In the genomic region with DNA sequence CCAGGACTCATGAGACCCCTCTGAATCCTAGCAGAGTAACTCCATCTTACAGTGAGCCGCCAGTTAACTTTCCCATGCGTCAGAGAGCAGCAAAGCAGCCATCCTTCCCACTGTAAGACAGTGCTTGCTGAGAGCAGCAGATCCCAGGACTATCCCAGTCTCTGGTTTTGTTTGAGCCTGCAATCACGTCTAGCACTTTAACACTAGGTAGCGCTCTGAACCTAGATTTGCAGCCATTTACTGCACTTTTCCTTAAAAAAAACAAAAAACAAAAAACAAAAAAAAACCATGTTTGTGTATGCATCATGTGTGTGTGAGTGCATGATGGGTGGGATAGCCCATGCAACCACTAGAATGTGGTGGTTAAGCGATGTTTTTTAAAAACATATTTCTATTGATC, we compare ENCODE assay signal across 13 mouse cellular contexts. TPM values are rescaled to one million over a fixed set of nuclear protein-coding genes. Genes with fewer than 3 reads are reported as not detected.
DNase-seq lines count a peak whose midpoint lies in the region; TF ChIP-seq lines count a peak whose summit lies in the region.
"Had no signal": no experiment of that assay in that cellular context is flagged by ENCODE, and none has a peak within 500 bp of the region (broad histone marks: within the 10 kb centered on the region; RNA-seq: fewer than 3 reads in every experiment).

No protein-coding gene starts in this region.

- intact Hi-C loops in heart, postnatal 25 days (cut with DNase I) = no loop called here
- intact Hi-C loops in gastrocnemius, postnatal 14 days (cut with DNase I; ENCODE audit: low total_unique reads) = loop anchor here (5.0 kb wide), 1 partner anchor 37 kb away; no protein-coding TSS in a partner anchor

- no peak overlapping the region for H3K27ac ChIP-seq in liver, adult 2 months (replicated peaks; ENCODE audit: insufficient read depth, low read depth, low read length)
- H3K27ac ChIP-seq: embryonic facial prominence, embryonic 15.5 days; hindbrain, embryonic 15.5 days; liver, embryonic 15.5 days had no signal

- WGBS in liver, adult 2 months = 42% methylated on average over 5 of the region's 5 CpGs

- no peaks in the 10 kb centered on the region for H3K36me3 ChIP-seq in liver, adult 2 months (ENCODE audit: control insufficient read depth, insufficient read depth, low read length)
- H3K36me3 ChIP-seq: embryonic facial prominence, embryonic 15.5 days; hindbrain, embryonic 15.5 days; liver, embryonic 15.5 days had no signal

- no peak overlapping the region for H3K9ac ChIP-seq in liver, adult 2 months (ENCODE audit: low read depth, low read length)
- H3K9ac ChIP-seq: embryonic facial prominence, embryonic 15.5 days; hindbrain, embryonic 15.5 days; liver, embryonic 15.5 days had no signal

- H3K27me3 ChIP-seq in liver, adult 2 months (ENCODE audit: control insufficient read depth, insufficient read depth, low read length) = no peaks in the 10 kb centered on the region
- H3K27me3 ChIP-seq: embryonic facial prominence, embryonic 15.5 days; hindbrain, embryonic 15.5 days; liver, embryonic 15.5 days had no signal

- TF ChIP-seq CTCF in liver, adult 2 months (IDR thresholded peaks at IDR 0.05; ENCODE audit: low read depth, low read length) = peak; percentile 24

- H3K4me1 ChIP-seq in liver, adult 2 months (ENCODE audit: control insufficient read depth, insufficient read depth, low read length) = peaks cover 7% of the 10 kb centered on the region

- no peak for TF ChIP-seq POLR2A in liver, adult 2 months (IDR thresholded peaks at IDR 0.05; ENCODE audit: extremely low read depth, insufficient read depth, low read length)

- peak; percentile 21 for DNase-seq in heart, adult 8-10 months (ENCODE audit: low spot score)
- no peak for DNase-seq in heart, postnatal 25 days (ENCODE audit: low spot score)
- DNase-seq in liver, adult 2 months (ENCODE audit: extremely low read depth, low read depth, low spot score) = peak; percentile 39
- DNase-seq in liver = no peak
- DNase-seq in ES-CJ7 (ENCODE audit: low read depth, low spot score) = peak; percentile 72
- DNase-seq in embryo, embryonic 10.5 days (ENCODE audit: low spot score) = peak; percentile 39
- no peak for DNase-seq in gastrocnemius, postnatal 25 days
- no peak for DNase-seq in gastrocnemius, postnatal 14 days
- DNase-seq: layer of hippocampus, adult 9-11 months; thymus, postnatal 14 days had no signal

- H3K4me3 ChIP-seq in liver, adult 2 months (ENCODE audit: insufficient read depth, low read depth, low read length) = no peak overlapping the region
- H3K4me3 ChIP-seq: embryonic facial prominence, embryonic 15.5 days; hindbrain, embryonic 15.5 days; liver, embryonic 15.5 days had no signal

- no peaks in the 10 kb centered on the region for H3K79me2 ChIP-seq in liver, adult 2 months (ENCODE audit: control insufficient read depth, insufficient read depth, low read length)

RNA-seq across cellular contexts. Expression of gene Tmem216, which starts 4.1 kb away (rescaled TPM):
- total RNA-seq in heart, adult 8-10 months (2022) = 1 to 10 TPM; 4.1 to 8.3 (median 5.7) TPM
- 1 to 10 TPM; 4.1 to 4.6 TPM for total RNA-seq in heart, postnatal 25 days (2021)
- 3.7 and 5.3 TPM in 2 replicates for total RNA-seq in liver, adult 2 months (2014; rRNA removed)
- polyA plus RNA-seq in liver, adult 2 months (2012; rRNA removed) = 10.4 and 11.3 TPM in 2 replicates
- 1 to 10 TPM; 1.9 to 2.2 TPM for total RNA-seq in gastrocnemius, postnatal 25 days (2021)
- total RNA-seq in gastrocnemius, postnatal 14 days (2021) = 1 to 10 TPM; 1.3 to 1.8 TPM

RNA-seq across cellular contexts. Expression of gene Cyb561a3, which starts 16.9 kb away (rescaled TPM):
- 10 to 100 TPM; 11.1 to 12.9 (median 12.0) TPM for total RNA-seq in heart, adult 8-10 months (2022)
- total RNA-seq in heart, postnatal 25 days (2021) = 1 to 10 TPM; 9.5 to 10.0 TPM
- 8.9 and 13.8 TPM in 2 replicates for total RNA-seq in liver, adult 2 months (2014; rRNA removed)
- 29.7 and 32.5 TPM in 2 replicates for polyA plus RNA-seq in liver, adult 2 months (2012; rRNA removed)
- 1 to 10 TPM; 4.5 to 6.2 TPM for total RNA-seq in gastrocnemius, postnatal 25 days (2021)
- total RNA-seq in gastrocnemius, postnatal 14 days (2021) = 1 to 10 TPM; 3.8 to 4.1 TPM

RNA-seq across cellular contexts. Expression of gene Tmem138, which starts 17.1 kb away (rescaled TPM):
- total RNA-seq in heart, adult 8-10 months (2022) = 1 to 10 TPM; 1.6 to 4.0 (median 2.3) TPM
- 1 to 10 TPM; 2.9 to 3.0 TPM for total RNA-seq in heart, postnatal 25 days (2021)
- 1.5 and 1.7 TPM in 2 replicates for total RNA-seq in liver, adult 2 months (2014; rRNA removed)
- 2.8 and 3.3 TPM in 2 replicates for polyA plus RNA-seq in liver, adult 2 months (2012; rRNA removed)
- 1 to 10 TPM; 1.3 to 1.4 TPM for total RNA-seq in gastrocnemius, postnatal 25 days (2021)
- total RNA-seq in gastrocnemius, postnatal 14 days (2021) = 1 to 10 TPM; 1.3 to 2.0 TPM

RNA-seq across cellular contexts. Expression of gene Sdhaf2, which starts 34.2 kb away (rescaled TPM):
- 10 to 100 TPM; 70.8 to 93.2 (median 82.9) TPM for total RNA-seq in heart, adult 8-10 months (2022)
- total RNA-seq in heart, postnatal 25 days (2021) = 10 to 100 TPM; 71.6 to 72.2 TPM
- 23.3 and 29.6 TPM in 2 replicates for total RNA-seq in liver, adult 2 months (2014; rRNA removed)
- polyA plus RNA-seq in liver, adult 2 months (2012; rRNA removed) = 14.2 and 15.7 TPM in 2 replicates
- 10 to 100 TPM; 49.0 to 54.0 TPM for total RNA-seq in gastrocnemius, postnatal 25 days (2021)
- total RNA-seq in gastrocnemius, postnatal 14 days (2021) = 10 to 100 TPM; 38.5 to 46.6 TPM

RNA-seq across cellular contexts. Expression of gene Cpsf7, which starts 35.0 kb away (rescaled TPM):
- 10 to 100 TPM; 19.5 to 23.3 (median 21.8) TPM for total RNA-seq in heart, adult 8-10 months (2022)
- 10 to 100 TPM; 24.8 to 28.4 TPM for total RNA-seq in heart, postnatal 25 days (2021)
- 10.0 and 12.2 TPM in 2 replicates for total RNA-seq in liver, adult 2 months (2014; rRNA removed)
- polyA plus RNA-seq in liver, adult 2 months (2012; rRNA removed) = 15.0 and 19.9 TPM in 2 replicates
- 10 to 100 TPM; 18.0 to 18.5 TPM for total RNA-seq in gastrocnemius, postnatal 25 days (2021)
- total RNA-seq in gastrocnemius, postnatal 14 days (2021) = 10 to 100 TPM; 17.0 to 21.0 TPM

Comparison
In these comparisons a context has a peak if more than half of its experiments do, and no peak if none do; other contexts are left out.
1. DNase-seq: peak in heart, adult 8-10 months (single experiment), liver, adult 2 months (single experiment), ES-CJ7 (single experiment) and embryo, embryonic 10.5 days (single experiment); none in heart, postnatal 25 days (single experiment), liver (single experiment), gastrocnemius, postnatal 25 days (single experiment) and gastrocnemius, postnatal 14 days (single experiment).